Mouse (Mus musculus) fibroblast of lung, adult 2 months (primary cell): ENCODE results near the gene Kiss1.
A peak's percentile ranks its signal among the peaks of the same experiment; 100 is the strongest.
"Not testable (repeated sequence)": the region's sequence is repeated elsewhere in the genome, so short reads cannot be mapped to it uniquely, and the experiment has no call there.

Experiments
- DNase-seq: peaks from one replicate; pipeline ENCODE4 v3.0.0-alpha.2; 2011; ENCODE audit warnings: low read depth

Gene Kiss1

GRCm38 (mm10) chr1:133323333-133323732 is 1.7 kb downstream of the Kiss1 start:
- no peak for DNase-seq

DNA sequence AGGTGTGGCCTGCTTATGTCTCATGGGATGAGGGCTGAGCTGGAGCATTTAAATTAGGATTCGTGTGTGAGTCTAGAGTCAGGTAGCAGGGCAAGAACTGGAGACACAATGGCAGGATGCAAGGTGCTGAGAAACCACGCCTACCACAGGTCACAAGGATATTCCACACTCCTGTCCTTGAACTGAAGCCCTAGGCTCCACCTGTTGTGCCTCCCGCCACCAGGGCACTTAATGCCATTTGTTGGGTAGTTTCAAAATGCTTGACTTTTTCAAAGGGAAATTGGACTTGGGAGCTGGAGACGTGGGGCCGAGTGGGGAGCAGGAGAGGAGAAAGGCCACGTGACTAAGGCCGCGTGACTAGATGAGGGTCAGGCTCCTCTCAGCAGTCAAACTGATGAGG is 4.3 kb downstream of the Kiss1 start:
- DNase-seq, result no peak

- no peak for DNase-seq
Measured at GRCm38 (mm10) chr1:133327094-133327493, 5.4 kb downstream of the Kiss1 start.

DNA sequence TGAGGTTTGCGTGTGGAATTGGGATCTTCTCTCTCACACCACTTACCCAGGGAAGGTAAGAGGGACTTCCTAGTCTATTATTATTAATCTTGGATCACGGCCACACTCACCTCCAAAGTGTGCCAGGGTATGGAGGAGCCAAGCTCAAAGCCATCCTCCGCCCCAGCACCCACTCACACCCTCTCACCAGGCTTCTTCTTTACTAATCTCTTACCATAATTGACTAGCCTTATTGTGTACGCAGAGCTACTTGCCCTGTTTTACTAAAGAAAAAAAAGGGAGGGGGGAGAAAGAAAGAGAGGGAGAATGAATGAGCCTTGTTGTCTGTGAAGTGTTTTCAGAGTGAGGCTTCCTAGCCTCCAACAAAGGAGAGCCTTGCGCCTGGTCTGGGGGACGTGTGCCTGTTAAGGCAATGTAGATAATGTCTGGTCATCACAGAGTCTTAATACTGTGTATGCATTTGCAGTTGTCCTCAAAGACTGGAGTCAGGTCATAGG is 6.7 kb downstream of the Kiss1 start:
- DNase-seq, result no peak

DNA sequence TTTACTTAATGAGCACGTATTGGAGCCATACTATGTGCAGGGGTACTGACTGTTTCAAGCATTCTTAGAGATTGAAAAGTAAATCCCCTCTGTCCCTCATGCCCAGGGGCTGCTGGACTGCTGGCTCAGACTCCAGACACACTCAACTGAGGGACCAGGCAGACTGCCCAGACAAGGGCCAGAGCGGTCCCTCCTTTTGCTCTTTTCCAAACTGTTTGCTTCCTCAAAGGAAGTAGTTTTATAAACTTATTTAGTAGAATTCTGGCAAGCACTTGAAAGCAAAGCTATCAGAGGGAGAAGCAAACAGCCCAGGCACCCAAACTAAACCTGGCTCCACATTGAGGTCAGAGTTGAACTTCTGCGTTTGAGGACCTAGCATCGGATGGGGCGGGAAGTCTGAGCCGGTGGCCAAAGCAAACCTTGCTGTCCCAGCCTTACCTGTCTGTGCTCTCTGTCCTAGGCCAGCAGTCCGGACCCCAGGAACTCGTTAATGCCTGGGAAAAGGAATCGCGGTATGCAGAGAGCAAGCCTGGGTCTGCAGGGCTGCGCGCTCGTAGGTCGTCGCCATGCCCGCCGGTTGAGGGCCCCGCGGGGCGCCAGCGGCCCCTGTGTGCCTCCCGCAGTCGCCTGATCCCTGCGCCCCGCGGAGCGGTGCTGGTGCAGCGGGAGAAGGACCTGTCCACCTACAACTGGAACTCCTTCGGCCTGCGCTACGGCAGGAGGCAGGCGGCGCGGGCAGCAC is 7.4 kb downstream of the Kiss1 start:
- no peak for DNase-seq

DNA sequence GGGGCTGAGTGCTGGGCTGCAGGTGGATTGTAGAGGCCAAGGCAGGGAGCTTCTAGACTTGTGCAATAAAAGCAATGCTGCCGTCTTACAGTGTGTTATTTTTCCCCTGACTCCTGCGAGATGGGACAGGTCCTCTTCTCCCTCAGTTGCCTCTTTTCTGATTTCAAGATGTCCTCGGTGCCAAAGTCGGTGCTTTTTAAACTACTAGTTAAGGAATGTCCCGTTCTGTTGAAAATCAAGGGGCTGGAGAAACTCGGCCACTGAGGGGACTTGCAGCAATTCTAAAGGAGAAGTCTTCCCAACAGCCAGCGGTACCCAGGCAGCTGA is 7.9 kb downstream of the Kiss1 start:
- DNase-seq, result no peak

DNA sequence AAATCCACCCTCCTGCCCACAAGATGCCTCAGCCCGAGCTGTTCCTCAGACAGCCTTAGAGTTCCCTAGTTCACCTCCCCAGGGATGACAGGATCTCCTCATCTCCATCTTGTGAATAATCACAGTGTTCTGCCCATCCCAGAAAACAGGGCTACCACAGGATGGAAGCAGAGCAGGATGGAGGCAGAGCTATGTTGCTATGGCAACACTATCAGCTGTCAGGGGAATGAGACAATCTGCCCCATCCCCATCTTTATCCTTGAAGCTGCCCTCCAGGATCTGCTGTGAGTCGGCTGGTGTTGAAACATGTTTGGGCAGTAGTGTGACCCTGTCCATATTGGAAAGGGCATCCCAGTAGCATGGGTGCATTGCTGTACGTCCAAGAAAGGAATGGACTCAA is 9.5 kb downstream of the Kiss1 start:
- no peak for DNase-seq

DNA sequence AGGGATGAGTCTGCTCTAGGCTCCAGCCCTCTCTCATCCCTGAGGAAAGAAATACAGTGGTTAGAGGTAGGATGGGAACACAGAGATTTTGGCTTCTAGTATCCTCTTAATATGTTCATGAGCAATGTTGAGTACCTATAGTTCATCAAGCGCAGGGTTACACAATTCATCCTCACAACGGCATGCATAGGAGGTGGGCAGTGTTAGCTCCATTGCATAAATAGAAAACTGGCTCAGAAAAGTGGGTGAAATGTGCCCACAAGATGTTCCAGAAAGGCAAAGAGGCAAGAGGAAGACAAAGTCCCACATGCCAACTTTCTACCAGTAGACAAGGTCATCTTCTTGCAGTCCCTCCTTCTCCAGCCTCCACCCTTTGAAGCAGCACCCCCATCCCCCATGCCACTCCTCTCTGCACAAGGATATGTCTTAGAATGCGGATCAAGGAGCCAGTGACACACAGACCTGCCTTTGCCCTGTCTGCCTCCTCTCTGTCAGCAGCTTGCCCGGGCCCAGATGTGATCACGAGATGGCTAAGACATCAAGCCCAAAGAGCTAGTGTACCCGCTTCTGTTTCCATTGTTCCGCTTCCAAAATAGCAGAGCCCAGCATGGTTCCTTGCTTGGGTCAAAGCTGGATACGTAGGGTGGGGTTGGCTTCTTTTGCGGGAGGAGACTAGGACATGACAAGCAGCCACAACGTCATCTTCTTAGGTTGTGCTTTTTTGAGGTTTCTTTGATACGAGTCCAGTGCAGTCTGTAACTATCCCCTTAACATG is 11.2 kb downstream of the Kiss1 start:
- DNase-seq, result no peak

GRCm38 (mm10) chr1:133333937-133334336 is 12.3 kb downstream of the Kiss1 start:
- no peak for DNase-seq

- DNase-seq, result not testable (repeated sequence)
Measured at GRCm38 (mm10) chr1:133340403-133340802, 18.7 kb downstream of the Kiss1 start.

DNA sequence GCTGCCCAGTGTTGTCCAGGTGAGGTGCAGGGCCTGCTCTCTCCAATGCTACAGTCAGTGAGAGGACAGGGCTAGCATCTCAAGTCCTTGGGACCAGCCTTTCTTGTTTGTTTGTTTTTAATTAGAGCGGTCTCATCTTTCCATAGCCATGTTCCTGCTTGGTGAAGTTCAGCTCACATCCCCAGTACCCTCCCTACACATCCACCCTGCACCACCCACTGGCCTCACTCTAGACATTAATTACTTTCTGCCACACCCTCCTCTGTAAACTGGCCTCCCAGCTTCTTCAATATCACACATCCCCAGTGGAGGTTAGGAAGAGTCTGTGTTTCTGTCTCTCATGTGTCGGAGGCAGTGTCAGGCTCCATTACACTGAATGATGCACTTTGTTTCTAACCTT is 22.7 kb downstream of the Kiss1 start:
- no peak for DNase-seq

DNA sequence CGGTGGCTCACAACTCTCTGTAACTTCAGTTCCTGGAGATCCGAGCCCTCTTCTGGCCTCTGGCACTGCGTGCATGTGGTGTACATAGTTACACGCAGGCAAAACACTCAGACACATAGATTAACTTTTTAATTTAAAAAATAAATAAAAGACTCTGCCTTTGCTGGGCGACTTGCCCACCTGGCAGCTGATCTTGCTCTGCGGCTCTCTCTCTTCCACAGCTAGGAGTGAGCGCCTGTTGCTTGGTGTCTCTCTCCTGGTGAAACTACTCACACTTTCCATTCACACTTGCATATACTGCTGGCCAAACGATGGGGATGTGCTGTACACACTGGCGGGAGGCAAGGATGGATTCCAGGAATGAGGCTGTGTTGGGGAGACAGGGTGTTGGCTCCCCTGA is 24.9 kb downstream of the Kiss1 start:
- no peak for DNase-seq

GRCm38 (mm10) chr1:133347226-133347625 is 25.6 kb downstream of the Kiss1 start:
- DNase-seq, result no peak

DNA sequence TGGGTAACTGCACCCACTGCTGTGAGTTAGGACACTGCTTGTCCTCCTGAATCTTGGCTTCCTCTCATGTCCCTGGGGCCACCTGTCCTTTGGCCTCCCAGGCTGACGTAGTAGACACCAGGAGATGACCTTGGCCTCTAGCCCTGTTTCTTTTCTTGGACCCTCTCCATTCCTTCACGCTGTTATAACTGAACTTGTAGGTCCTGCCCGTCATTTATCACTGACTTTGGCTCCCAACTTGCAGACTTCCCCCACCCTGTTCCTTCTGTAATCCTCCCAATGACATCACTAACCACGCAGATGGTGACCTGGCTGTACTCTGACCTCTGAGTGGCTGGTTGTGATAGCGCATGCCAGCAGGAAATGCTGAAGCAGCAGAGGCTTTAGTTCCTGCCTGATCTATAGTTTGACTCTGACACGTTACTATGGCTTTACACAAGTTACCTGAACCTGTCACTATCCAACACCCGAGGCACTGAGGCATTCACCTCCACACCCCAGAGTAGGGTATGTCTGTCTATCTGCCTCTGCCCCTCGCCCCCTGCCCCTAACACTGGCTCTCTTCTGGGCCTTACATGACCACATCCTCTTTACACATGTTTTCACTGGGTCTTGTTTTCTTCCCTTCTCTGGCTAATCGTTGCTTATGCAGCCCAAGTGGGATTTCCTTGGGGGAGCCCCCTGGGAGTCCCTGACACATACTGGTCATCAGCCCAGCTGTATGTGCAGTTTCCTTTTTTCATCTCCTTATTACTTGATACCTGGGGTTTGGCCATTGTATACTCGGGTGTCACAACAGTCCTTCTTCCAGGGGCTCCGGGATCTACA is 26.2 kb downstream of the Kiss1 start:
- no peak for DNase-seq

DNA sequence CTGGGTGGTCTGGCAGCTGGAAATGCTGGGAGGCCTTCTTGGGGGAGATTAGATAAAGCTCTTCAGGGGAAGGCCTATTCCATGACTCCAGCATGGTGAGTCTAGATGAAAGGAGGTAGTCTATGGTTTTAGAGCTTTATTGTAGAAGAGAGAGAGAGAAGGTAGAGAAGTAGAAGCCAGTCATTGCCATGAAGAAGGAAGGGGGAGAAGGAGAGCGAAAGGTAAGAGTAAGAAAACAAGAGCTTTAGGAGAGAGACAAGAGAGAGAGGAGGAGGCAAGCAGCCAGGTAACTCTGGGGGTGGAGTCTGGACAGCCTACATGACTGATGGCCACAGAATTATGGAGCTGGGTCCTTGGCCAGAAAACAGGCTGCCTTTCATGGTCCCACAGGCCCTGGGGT is 28.5 kb downstream of the Kiss1 start, which contains the start of gene Ren1:
Gene Ren1, plus strand, starts transcription at position 301 of the 400 bp plus-strand sequence.
- no peak for DNase-seq

DNA sequence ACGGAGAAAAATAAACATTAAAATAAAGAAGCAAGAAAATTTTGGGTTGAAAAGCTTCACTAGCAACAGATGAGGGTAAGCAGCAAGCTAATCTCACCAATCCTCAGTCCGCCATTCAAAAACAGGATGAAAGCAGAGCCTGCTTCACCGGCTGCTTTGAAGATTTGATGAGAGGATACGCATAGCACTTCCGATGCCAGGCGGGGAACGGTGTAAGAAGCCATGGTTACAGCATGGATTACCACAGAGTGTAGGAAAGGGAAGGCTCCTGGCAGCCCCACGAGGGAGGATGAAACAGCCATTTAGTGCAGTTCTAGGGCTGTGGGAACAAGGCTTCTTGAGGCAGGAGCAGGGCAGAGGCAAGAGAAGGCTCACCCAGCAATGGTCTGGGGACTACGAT is 30.1 kb downstream of the Kiss1 start:
- DNase-seq, result no peak

DNA sequence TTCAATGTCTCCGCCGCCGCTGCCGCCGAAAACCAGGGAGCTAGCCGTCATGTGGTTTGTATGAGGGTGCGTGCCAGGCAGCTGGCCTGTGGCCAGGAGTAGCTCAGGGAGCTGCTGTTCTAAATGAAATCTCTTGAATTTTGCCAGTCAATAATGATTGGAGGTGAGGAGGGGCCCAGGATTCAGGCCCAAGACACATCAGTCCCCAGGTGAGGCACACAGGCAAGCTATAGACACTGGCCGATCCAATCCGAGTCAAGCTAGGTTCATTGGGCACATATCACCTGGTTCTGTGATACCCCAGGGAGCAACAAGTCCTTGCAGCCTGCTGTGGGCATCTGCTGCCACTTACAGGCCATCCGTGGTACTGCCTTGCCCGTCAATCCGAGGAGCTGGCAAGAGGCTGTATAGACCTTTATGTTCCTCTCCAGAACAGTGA is 31.7 kb downstream of the Kiss1 start:
- DNase-seq, result peak; percentile 41

- DNase-seq, result no peak
Measured at GRCm38 (mm10) chr1:133355469-133355868, 33.8 kb downstream of the Kiss1 start.

DNA sequence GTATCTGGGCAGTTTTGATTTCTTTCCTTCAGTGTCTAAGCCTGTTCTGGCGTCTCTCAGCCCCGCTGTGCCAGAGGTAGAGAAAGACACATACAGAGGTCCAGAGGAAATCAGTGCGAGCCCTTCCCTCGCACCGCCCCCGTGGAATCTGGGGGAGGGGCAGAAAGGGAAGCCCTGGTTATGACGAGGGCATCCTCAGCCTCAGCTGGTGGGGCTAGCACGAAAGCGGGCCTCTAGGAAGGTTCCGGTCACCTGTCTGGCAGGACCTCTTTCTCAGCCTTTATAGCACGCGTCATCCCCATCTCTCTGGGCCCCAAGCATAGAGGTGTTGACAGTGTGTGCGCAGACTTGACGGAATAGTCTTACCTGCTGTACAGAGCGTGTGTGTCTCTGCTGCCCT is 34.2 kb downstream of the Kiss1 start:
- no peak for DNase-seq

GRCm38 (mm10) chr1:133356330-133356729 is 34.7 kb downstream of the Kiss1 start:
- DNase-seq, result no peak

GRCm38 (mm10) chr1:133361006-133361405 is 39.3 kb downstream of the Kiss1 start:
- DNase-seq, result no peak

- no peak for DNase-seq
Measured at GRCm38 (mm10) chr1:133362103-133362502, 40.4 kb downstream of the Kiss1 start.
